Mouse (Mus musculus): ENCODE results near the gene Olfr575. TPM values are rescaled to one million over a fixed set of nuclear protein-coding genes. Genes with fewer than 3 reads are reported as not detected.
A peak's percentile ranks its signal among the peaks of the same experiment; 100 is the strongest.

Gene Olfr575
- polyA plus RNA-seq, 1 experiment from 2014 or later = not detected

GRCm38 (mm10) chr7:102917032-102917875, 41.3 kb downstream of the Olfr575 start, which contains the start of gene Olfr571:
Gene Olfr571, minus strand, starts transcription at chr7:102917536.
- H3K9me3 ChIP-seq (replicated peaks) = no peaks in the 10 kb centered on the region
- no peak within 1 kb of the TSS for H3K4me2 ChIP-seq (replicated peaks)
- no peaks in the 10 kb centered on the region for H3K27me3 ChIP-seq
- H3K27ac ChIP-seq = no peak within 1 kb of the TSS
- no peaks in the 10 kb centered on the region for H3K36me3 ChIP-seq
- 0 out of 2 replicates have a peak, but pooled peaks cover 4% of the 10 kb centered on the region for H3K4me1 ChIP-seq
- H3K9ac ChIP-seq = no peak within 1 kb of the TSS
- peak; percentile 63 for ATAC-seq (ENCODE audit: low FRiP score)
- WGBS = 51% methylated on average over 4 of the region's 4 CpGs
- H3K4me3 ChIP-seq = no peak within 1 kb of the TSS

- WGBS = 83% methylated on average over 5 of the region's 5 CpGs
- Histone ChIP-seq H3K9ac (no peak overlapping the region), H3K4me2 (replicated peaks) (no peak overlapping the region), H3K27me3 (no peaks in the 10 kb centered on the region), H3K36me3 (no peaks in the 10 kb centered on the region), H3K27ac (no peak overlapping the region), H3K4me3 (no peak overlapping the region), H3K9me3 (replicated peaks) (no peaks in the 10 kb centered on the region), H3K4me1 (0 out of 2 replicates have a peak, but pooled peaks cover 4% of the 10 kb centered on the region)
- ATAC-seq (ENCODE audit: low FRiP score) = no peak
Measured at GRCm38 (mm10) chr7:102916405-102916804, 42.2 kb downstream of the Olfr575 start.

GRCm38 (mm10) chr7:102915261-102915660, 43.3 kb downstream of the Olfr575 start:
- 50% methylated on average over 1 of the region's 1 CpGs for WGBS
- Histone ChIP-seq H3K27ac (no peak overlapping the region), H3K4me2 (replicated peaks) (no peak overlapping the region), H3K27me3 (no peaks in the 10 kb centered on the region), H3K9me3 (replicated peaks) (no peaks in the 10 kb centered on the region), H3K4me3 (no peak overlapping the region), H3K36me3 (no peaks in the 10 kb centered on the region), H3K9ac (no peak overlapping the region), H3K4me1 (0 out of 2 replicates have a peak, but pooled peaks cover 4% of the 10 kb centered on the region)
- no peak for ATAC-seq (ENCODE audit: low FRiP score)

Other genes with a start within 250 kb of the Olfr575 start
- not detected in 2 replicates for gene Olfr33, start 239.7 kb downstream of the Olfr575 start, polyA plus RNA-seq (2016; fragmentation: Nextera tagmentation; extraction: Ambion mirVana)
- not detected in 2 replicates for gene Olfr559, start 231.3 kb downstream of the Olfr575 start, polyA plus RNA-seq (2016; fragmentation: Nextera tagmentation; extraction: Ambion mirVana)
- gene Olfr560, start 199.4 kb downstream of the Olfr575 start, polyA plus RNA-seq (2016; fragmentation: Nextera tagmentation; extraction: Ambion mirVana) = not detected in 2 replicates
- 0.10 and 0.13 TPM in 2 replicates for gene Olfr78, start 199.3 kb downstream of the Olfr575 start, polyA plus RNA-seq (2016; fragmentation: Nextera tagmentation; extraction: Ambion mirVana)
- gene Olfr561, start 187.6 kb downstream of the Olfr575 start, polyA plus RNA-seq (2016; fragmentation: Nextera tagmentation; extraction: Ambion mirVana) = not detected in 2 replicates
- gene Olfr564, start 155.3 kb downstream of the Olfr575 start, polyA plus RNA-seq (2016; fragmentation: Nextera tagmentation; extraction: Ambion mirVana) = not detected in 2 replicates
- not detected in 2 replicates for gene Olfr566, start 100.0 kb downstream of the Olfr575 start, polyA plus RNA-seq (2016; fragmentation: Nextera tagmentation; extraction: Ambion mirVana)
- gene Olfr568, start 81.7 kb downstream of the Olfr575 start, polyA plus RNA-seq (2016; fragmentation: Nextera tagmentation; extraction: Ambion mirVana) = not detected in 2 replicates
- not detected in 2 replicates for gene Olfr569, start 67.9 kb downstream of the Olfr575 start, polyA plus RNA-seq (2016; fragmentation: Nextera tagmentation; extraction: Ambion mirVana)
- not detected in 2 replicates for gene Olfr570, start 64.2 kb downstream of the Olfr575 start, polyA plus RNA-seq (2016; fragmentation: Nextera tagmentation; extraction: Ambion mirVana)
- gene Olfr571, start 41.2 kb downstream of the Olfr575 start, polyA plus RNA-seq (2016; fragmentation: Nextera tagmentation; extraction: Ambion mirVana) = not detected in 2 replicates
- not detected in 2 replicates for gene Olfr572, start 34.4 kb downstream of the Olfr575 start, polyA plus RNA-seq (2016; fragmentation: Nextera tagmentation; extraction: Ambion mirVana)
- gene Olfr573-ps1, start 16.2 kb downstream of the Olfr575 start, polyA plus RNA-seq (2016; fragmentation: Nextera tagmentation; extraction: Ambion mirVana) = not detected in 2 replicates
- gene Olfr574, start 10.3 kb downstream of the Olfr575 start, polyA plus RNA-seq (2016; fragmentation: Nextera tagmentation; extraction: Ambion mirVana) = not detected in 2 replicates
- not detected in 2 replicates for gene Olfr576, start 3.9 kb upstream of the Olfr575 start, polyA plus RNA-seq (2016; fragmentation: Nextera tagmentation; extraction: Ambion mirVana)
- not detected in 2 replicates for gene Olfr577, start 17.2 kb upstream of the Olfr575 start, polyA plus RNA-seq (2016; fragmentation: Nextera tagmentation; extraction: Ambion mirVana)
- gene Olfr578, start 30.5 kb upstream of the Olfr575 start, polyA plus RNA-seq (2016; fragmentation: Nextera tagmentation; extraction: Ambion mirVana) = not detected in 2 replicates
- not detected in 2 replicates for gene Olfr582, start 79.2 kb upstream of the Olfr575 start, polyA plus RNA-seq (2016; fragmentation: Nextera tagmentation; extraction: Ambion mirVana)
- not detected in 2 replicates for gene Olfr583, start 92.5 kb upstream of the Olfr575 start, polyA plus RNA-seq (2016; fragmentation: Nextera tagmentation; extraction: Ambion mirVana)
- not detected in 2 replicates for gene Olfr584, start 123.1 kb upstream of the Olfr575 start, polyA plus RNA-seq (2016; fragmentation: Nextera tagmentation; extraction: Ambion mirVana)
- not detected in 2 replicates for gene Olfr585, start 138.9 kb upstream of the Olfr575 start, polyA plus RNA-seq (2016; fragmentation: Nextera tagmentation; extraction: Ambion mirVana)
- not detected in 2 replicates for gene Olfr586, start 166.9 kb upstream of the Olfr575 start, polyA plus RNA-seq (2016; fragmentation: Nextera tagmentation; extraction: Ambion mirVana)
- gene Olfr588-ps1, start 182.1 kb upstream of the Olfr575 start, polyA plus RNA-seq (2016; fragmentation: Nextera tagmentation; extraction: Ambion mirVana) = not detected in 2 replicates
- not detected in 2 replicates for gene Olfr589, start 197.6 kb upstream of the Olfr575 start, polyA plus RNA-seq (2016; fragmentation: Nextera tagmentation; extraction: Ambion mirVana)
- not detected in 2 replicates for gene Olfr591, start 219.6 kb upstream of the Olfr575 start, polyA plus RNA-seq (2016; fragmentation: Nextera tagmentation; extraction: Ambion mirVana)
- not detected in 2 replicates for gene Olfr592, start 226.0 kb upstream of the Olfr575 start, polyA plus RNA-seq (2016; fragmentation: Nextera tagmentation; extraction: Ambion mirVana)

Measured in hindbrain, embryonic 12.5 days (tissue).